Mouse (Mus musculus) macrophage (primary cell): ENCODE data around the gene H2-D1. TPM values are rescaled to one million over a fixed set of nuclear protein-coding genes. Genes with fewer than 3 reads are reported as not detected.

Experiments
- H3K27ac ChIP-seq: fragments of 350-480 bp; formaldehyde crosslinking; 2 replicates; pipeline ENCODE4 v1.9.0; 2021
- H3K36me3 ChIP-seq: fragments of 350-480 bp; formaldehyde crosslinking; 2 replicates; pipeline ENCODE4 v1.9.0; 2021; ENCODE audit errors: inconsistent target
- H3K4me3 ChIP-seq: fragments of 350-480 bp; formaldehyde crosslinking; 2 replicates; pipeline ENCODE4 v1.9.0; 2021; ENCODE audit errors: inconsistent target
- H3K79me2 ChIP-seq: fragments of 350-480 bp; formaldehyde crosslinking; 2 replicates; pipeline ENCODE4 v1.9.0; 2021; ENCODE audit errors: inconsistent target
- WGBS: methylation state at CpG from one replicate; pipeline ENCODE4 v1.1.7; 2026; ENCODE audit warnings: inconsistent platforms; ENCODE audit not compliant: missing documents; 5-methylcytosine and 5-hydroxymethylcytosine counted together
- polyA plus RNA-seq: library from polyadenylated mRNA; stranded (reverse); fragments of 250-400 nt; gene quantifications from 3 replicates; pipeline ENCODE4 v1.2.4, GENCODE M21; 2018; ENCODE audit warnings: inconsistent platforms

Gene H2-D1
- polyA plus RNA-seq, 1 experiment from 2014 or later = 2,972 TPM

- Histone ChIP-seq H3K36me3 (peaks cover 61% of the 10 kb centered on the region), H3K79me2 (peaks cover 84% of the 10 kb centered on the region), H3K4me3 (no peak overlapping the region), H3K27ac (peak overlapping the region; percentile 93; the same call in 1 of the 2 replicates)
- 46% methylated on average over 15 of the region's 15 CpGs for whole genome bisulfite sequencing
Observed at GRCm38 (mm10) chr17:35245731-35246623, 16.6 kb upstream of the H2-D1 start.

- no peak overlapping the region for H3K27ac ChIP-seq
- WGBS = 86% methylated on average over 7 of the region's 7 CpGs
- H3K36me3 ChIP-seq = peaks cover 70% of the 10 kb centered on the region
- H3K4me3 ChIP-seq = no peak overlapping the region
- H3K79me2 ChIP-seq = peaks cover 84% of the 10 kb centered on the region
Observed at GRCm38 (mm10) chr17:35247144-35247543, 15.4 kb upstream of the H2-D1 start.

- no peak overlapping the region for H3K4me3 ChIP-seq
- no peak overlapping the region for H3K27ac ChIP-seq
- WGBS = 94% methylated on average over 14 of the region's 14 CpGs
- H3K36me3 ChIP-seq = peaks cover 84% of the 10 kb centered on the region
- peaks cover 65% of the 10 kb centered on the region for H3K79me2 ChIP-seq
Observed at GRCm38 (mm10) chr17:35248986-35249385, 13.5 kb upstream of the H2-D1 start.

- peaks cover 59% of the 10 kb centered on the region for H3K79me2 ChIP-seq
- peaks cover 78% of the 10 kb centered on the region for H3K36me3 ChIP-seq
- 84% methylated on average over 17 of the region's 19 CpGs for WGBS
- H3K27ac ChIP-seq = no peak overlapping the region
- no peak overlapping the region for H3K4me3 ChIP-seq
Observed at GRCm38 (mm10) chr17:35249451-35250197, 12.9 kb upstream of the H2-D1 start.

DNA sequence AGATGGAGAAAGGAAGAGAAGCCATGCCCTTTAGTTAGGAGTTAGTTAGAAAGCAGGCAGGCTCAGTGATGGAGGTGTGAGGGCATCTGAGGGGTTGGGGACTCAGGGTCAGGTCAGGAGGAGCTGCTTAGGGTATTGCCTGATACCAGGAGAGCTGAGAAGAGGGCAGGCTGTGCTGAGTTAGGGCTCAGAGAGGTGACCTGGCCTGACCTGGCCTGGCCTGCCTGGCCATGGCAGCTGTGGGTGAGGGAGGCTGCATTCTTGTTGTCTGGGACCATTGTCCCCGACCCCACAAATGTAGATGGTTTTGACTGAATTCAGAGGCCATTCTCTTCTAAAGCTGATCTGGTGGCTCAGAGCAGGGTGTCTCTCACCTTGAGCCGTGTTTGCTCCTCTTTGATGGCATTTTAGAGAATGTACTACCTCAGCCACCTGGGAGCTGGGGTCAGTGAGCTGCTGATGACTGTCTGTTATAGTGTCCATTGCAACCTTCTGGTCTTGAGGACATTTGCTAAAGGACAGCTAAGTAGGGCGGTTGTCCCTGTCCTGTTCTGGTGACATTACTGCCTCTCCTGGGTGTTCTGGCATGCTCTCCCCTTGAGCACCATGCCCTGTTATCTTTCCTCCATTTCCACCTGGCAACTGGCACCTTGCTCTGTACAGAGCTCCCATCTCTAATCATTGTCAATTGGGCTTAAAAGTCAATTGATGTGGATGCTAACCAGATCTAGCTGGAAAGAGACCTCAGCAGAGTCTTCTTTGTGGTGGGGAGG, 12.0 kb upstream of the H2-D1 start:
- Histone ChIP-seq H3K4me3 (no peak overlapping the region), H3K36me3 (peaks cover 76% of the 10 kb centered on the region), H3K27ac (no peak overlapping the region), H3K79me2 (peaks cover 50% of the 10 kb centered on the region)
- WGBS = 92% methylated on average over 3 of the region's 3 CpGs

DNA sequence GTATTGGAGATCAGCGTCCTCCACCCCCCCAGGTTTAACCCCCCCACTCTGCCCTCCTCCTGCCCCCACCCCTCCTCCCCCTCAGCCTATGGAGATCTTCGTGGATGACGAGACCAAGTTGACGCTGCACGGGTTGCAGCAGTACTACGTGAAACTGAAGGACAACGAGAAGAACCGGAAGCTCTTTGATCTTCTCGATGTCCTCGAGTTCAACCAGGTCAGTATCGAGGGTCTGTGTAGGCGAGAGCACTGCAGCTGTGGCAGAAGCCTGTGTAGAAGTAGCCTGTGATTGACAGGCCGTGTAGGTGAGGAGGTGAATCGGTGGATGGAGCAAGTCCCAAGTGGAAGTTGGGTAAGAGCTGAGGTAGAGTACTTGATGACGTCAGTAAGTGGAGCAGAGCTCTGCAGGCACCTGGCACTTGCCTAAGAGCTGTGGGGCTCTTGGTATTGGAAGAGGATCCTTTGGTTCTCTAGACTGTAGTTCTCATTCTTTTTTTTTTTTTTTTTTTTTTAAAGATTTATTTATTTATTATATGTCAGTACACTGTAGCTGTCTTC, 11.3 kb upstream of the H2-D1 start:
- Histone ChIP-seq H3K27ac (no peak overlapping the region), H3K4me3 (no peak overlapping the region), H3K79me2 (peaks cover 43% of the 10 kb centered on the region), H3K36me3 (peaks cover 75% of the 10 kb centered on the region)
- 85% methylated on average over 15 of the region's 15 CpGs for WGBS

DNA sequence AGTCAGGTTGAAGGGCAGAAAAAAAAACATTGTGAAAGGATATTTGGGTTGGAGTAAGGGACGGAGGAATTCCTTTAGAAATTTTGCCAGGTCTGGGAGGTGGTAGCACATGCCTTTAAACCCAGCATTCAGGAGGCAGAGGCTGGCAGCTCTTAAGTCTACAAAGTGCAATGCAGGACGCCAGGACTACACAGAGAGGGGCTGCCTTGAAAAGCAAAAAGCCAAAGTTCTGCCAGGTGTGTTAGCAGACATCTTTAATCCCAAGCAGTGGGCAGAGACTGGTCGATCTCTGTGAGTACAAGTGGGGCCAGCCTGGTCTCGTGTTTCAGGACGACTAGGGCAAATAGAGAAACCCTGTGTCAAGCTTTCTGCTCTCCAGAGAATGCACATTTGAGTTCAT, 10.5 kb upstream of the H2-D1 start:
- Histone ChIP-seq H3K4me3 (no peak overlapping the region), H3K27ac (no peak overlapping the region)
- 95% methylated on average over 5 of the region's 5 CpGs for WGBS

DNA sequence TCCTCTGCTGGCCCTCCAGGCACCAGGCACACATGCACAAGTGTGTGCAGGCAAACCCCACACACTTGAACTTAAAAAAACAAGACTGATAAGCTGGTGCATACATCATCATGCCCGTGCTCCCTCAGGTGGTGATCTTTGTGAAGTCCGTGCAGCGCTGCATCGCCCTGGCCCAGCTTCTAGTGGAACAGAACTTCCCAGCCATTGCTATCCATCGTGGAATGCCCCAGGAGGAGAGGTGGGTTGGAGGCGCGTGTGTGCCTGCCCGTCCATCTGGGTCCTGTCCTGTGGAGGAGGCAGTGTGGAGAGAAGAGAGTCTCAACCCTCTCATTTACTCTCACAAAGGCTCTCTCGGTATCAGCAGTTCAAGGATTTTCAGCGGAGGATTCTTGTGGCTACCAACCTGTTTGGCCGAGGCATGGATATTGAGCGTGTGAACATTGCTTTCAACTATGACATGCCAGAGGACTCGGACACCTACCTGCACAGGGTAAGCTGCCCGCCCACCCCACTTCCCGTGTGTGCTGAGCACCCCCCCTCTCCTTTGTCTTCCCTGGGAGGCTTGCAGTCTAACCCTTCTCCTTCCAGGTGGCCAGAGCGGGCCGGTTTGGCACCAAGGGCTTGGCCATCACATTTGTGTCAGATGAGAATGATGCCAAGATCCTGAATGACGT, 9.8 kb upstream of the H2-D1 start:
- H3K36me3 ChIP-seq = peaks cover 60% of the 10 kb centered on the region
- 88% methylated on average over 18 of the region's 18 CpGs for WGBS
- no peak overlapping the region for H3K4me3 ChIP-seq
- H3K79me2 ChIP-seq = peaks cover 27% of the 10 kb centered on the region
- no peak overlapping the region for H3K27ac ChIP-seq

More for the DNA sequence above, 10.5 kb upstream of the H2-D1 start:
- Histone ChIP-seq H3K79me2 (peaks cover 35% of the 10 kb centered on the region), H3K36me3 (peaks cover 68% of the 10 kb centered on the region)

- Histone ChIP-seq H3K4me3 (no peak overlapping the region), H3K36me3 (peaks cover 53% of the 10 kb centered on the region), H3K79me2 (peaks cover 20% of the 10 kb centered on the region), H3K27ac (no peak overlapping the region)
- WGBS = 82% methylated on average over 13 of the region's 32 CpGs
Observed at GRCm38 (mm10) chr17:35253293-35254093, 9.0 kb upstream of the H2-D1 start.

DNA sequence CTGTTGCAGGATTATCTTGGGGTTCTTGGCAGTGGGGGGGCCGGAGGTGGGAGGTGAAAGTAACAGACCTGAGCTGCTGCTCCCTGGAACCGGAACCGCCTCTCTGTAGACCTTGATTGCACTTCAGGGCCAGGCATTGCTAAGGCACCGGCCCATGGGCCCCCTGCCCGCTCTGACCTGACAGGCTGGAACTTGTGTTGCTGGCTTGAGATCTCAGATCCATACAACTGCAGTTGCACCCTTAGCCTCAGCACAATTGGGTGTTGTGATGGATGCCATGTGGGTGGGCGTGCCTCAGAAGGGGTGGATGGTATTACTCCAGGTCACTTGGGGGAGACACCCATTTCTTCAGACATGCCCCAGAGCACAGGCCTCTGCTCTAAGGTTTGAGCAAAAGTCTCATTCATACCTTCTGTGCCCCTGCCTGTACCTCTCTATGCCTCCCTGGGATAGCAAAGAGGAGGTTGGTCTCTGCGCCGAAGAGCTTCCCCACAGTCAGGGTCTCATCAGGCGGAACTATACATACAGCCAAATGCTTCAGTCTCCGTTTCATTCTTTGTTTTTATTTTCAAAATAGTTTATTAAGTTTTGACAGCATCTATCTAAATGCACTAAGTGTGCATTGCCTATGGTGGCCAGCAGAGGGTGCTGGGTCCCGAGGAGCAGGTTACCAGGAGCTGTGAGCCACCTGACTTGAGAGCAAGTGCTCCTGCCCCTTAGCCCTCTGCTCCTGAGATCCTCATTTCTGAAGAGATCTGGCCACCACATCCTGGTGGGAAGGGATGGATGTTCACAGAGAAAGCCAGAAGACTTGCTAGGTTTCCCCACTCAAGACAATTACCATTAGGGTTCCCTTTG, 8.1 kb upstream of the H2-D1 start:
- H3K79me2 ChIP-seq = peaks cover 10% of the 10 kb centered on the region; the same call in 1 of the 2 replicates
- H3K27ac ChIP-seq = no peak overlapping the region
- 77% methylated on average over 10 of the region's 11 CpGs for WGBS

DNA sequence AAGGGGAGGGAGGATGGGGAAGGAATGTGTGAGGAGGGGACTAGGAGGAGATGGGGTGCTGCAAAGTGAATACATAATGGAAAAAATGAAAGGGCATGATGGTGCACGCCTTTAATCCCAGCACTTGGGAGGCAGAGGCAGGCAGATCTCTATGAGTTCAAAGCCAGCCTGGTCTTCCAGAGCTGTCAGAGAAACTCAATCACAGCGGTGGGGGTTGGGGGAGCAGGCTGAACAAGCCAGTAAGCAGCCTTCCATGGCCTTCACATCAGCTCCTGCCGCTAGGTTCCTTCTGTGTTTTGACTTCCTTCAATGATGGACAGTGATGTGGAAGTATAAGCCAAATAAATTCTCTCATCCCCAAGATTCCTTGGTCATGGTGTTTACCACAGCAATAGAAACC, 7.2 kb upstream of the H2-D1 start:
- Histone ChIP-seq H3K4me3 (no peak overlapping the region), H3K36me3 (peaks cover 34% of the 10 kb centered on the region), H3K79me2 (peaks cover 3% of the 10 kb centered on the region; the same call in 1 of the 2 replicates), H3K27ac (no peak overlapping the region)
- 82% methylated on average over 3 of the region's 3 CpGs for WGBS

More for the DNA sequence above, 8.1 kb upstream of the H2-D1 start:
- Histone ChIP-seq H3K36me3 (peaks cover 43% of the 10 kb centered on the region), H3K4me3 (no peak overlapping the region)

- WGBS = 84% methylated on average over 4 of the region's 4 CpGs
- no peak overlapping the region for H3K4me3 ChIP-seq
- H3K79me2 ChIP-seq = no peaks in the 10 kb centered on the region; the same call in 1 of the 2 replicates
- peaks cover 30% of the 10 kb centered on the region for H3K36me3 ChIP-seq
- no peak overlapping the region for H3K27ac ChIP-seq
Observed at GRCm38 (mm10) chr17:35255704-35256103, 6.8 kb upstream of the H2-D1 start.
